Mouse (Mus musculus): ENCODE measurements around the gene Mcmbp.

DNA sequence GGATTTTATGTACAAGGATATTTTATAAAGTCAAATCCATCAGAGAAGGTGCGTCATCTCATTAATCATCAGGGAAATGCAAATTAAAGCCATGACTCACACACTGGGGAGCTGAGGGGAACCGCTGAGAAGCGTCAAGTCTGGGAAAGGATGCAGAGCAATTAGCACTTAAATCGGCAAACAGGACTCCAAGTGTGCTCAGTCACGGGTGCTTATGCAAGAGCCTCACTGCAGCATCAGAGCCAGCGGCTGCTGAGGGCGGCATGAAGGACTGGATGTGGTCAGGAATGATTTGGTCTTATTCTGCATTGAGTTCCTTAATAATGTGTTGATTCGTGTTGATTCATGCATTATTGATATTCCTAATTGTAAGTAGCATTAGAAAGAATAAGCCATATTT, 68.3 kb downstream of the Mcmbp start:
- TF ChIP-seq CTCF (IDR thresholded peaks at IDR 0.05; ENCODE audit: low read depth, low read length) (no peak), GATA2 (IDR thresholded peaks at IDR 0.05; ENCODE audit: borderline replicate concordance, low read depth, low read length) (no peak), GATA1 (IDR thresholded peaks at IDR 0.05; ENCODE audit: borderline replicate concordance, low read length) (no peak), TAL1 (conservative IDR thresholded peaks at IDR 0.05; ENCODE audit: low read depth, low read length) (no peak)
